Mouse (Mus musculus) myocyte (in vitro differentiated cells): ENCODE data around the gene Rab30. TPM values are rescaled to one million over a fixed set of nuclear protein-coding genes. Genes with fewer than 3 reads are reported as not detected.

Source experiments
- H3K27me3 ChIP-seq: one replicate; pipeline ENCODE4 v1.6.1; 2011; ENCODE audit not compliant: control insufficient read depth, insufficient read depth, insufficient read length
- H3K36me3 ChIP-seq: one replicate; pipeline ENCODE4 v1.6.1; 2011; ENCODE audit not compliant: control insufficient read depth, insufficient read depth
- H3K4me2 ChIP-seq: one replicate; pipeline ENCODE4 v1.6.1; 2011; ENCODE audit warnings: low read depth, control low read depth
- H3K4me3 ChIP-seq: one replicate; pipeline ENCODE4 v1.5.1; 2011; ENCODE audit warnings: mild to moderate bottlenecking, control low read depth, moderate library complexity
- H3K79me2 ChIP-seq: one replicate; pipeline ENCODE4 v1.6.1; 2011; ENCODE audit not compliant: control insufficient read depth, insufficient read depth
- H3ac ChIP-seq: one replicate; pipeline ENCODE4 v1.6.1; 2011; ENCODE audit not compliant: control insufficient read depth, insufficient read length
- CEBPB ChIP-seq: IDR thresholded peaks from 2 replicates; pipeline ENCODE4 v1.6.1; 2011; ENCODE audit warnings: mild to moderate bottlenecking, moderate library complexity; ENCODE audit not compliant: poor library complexity, insufficient read depth, severe bottlenecking
- E2F4 ChIP-seq: IDR thresholded peaks from one replicate; pipeline ENCODE4 v1.6.1; 2011; ENCODE audit warnings: mild to moderate bottlenecking, control low read depth, moderate library complexity; ENCODE audit not compliant: insufficient read depth
- MAX ChIP-seq: IDR thresholded peaks from one replicate; pipeline ENCODE4 v1.6.1; 2011; ENCODE audit warnings: low read depth, mild to moderate bottlenecking, control low read depth
- MYOD1 ChIP-seq, 3 experiments: IDR thresholded peaks; one replicate each; pipeline ENCODE4 v1.6.1; 2011; ENCODE audit warnings: control low read depth in 2 of 3, low read depth in 2 of 3, mild to moderate bottlenecking in 2 of 3, moderate library complexity in 1 of 3; ENCODE audit not compliant: insufficient read length in 2 of 3, control insufficient read depth in 1 of 3
- MYOG ChIP-seq, 3 experiments: IDR thresholded peaks; one replicate each; pipeline ENCODE4 v1.6.1; 2011; ENCODE audit warnings: control low read depth in 2 of 3, low read depth in 2 of 3, mild to moderate bottlenecking in 2 of 3; ENCODE audit not compliant: insufficient read length in 2 of 3, control insufficient read depth in 1 of 3, insufficient read depth in 1 of 3
- POLR2A ChIP-seq: IDR thresholded peaks from one replicate; pipeline ENCODE4 v1.6.1; 2011; ENCODE audit warnings: low read depth, mild to moderate bottlenecking, control low read depth, moderate library complexity; ENCODE audit not compliant: insufficient read length
- POLR2AphosphoS2 ChIP-seq: IDR thresholded peaks from one replicate; pipeline ENCODE4 v1.6.1; 2011; ENCODE audit warnings: low read depth, control low read depth; ENCODE audit not compliant: insufficient read length
- REST ChIP-seq: IDR thresholded peaks from one replicate; pipeline ENCODE4 v1.6.1; 2011; ENCODE audit warnings: mild to moderate bottlenecking, control low read depth, moderate library complexity; ENCODE audit not compliant: insufficient read depth, insufficient read length
- SRF ChIP-seq: IDR thresholded peaks from one replicate; pipeline ENCODE4 v1.6.1; 2011; ENCODE audit warnings: low read depth; ENCODE audit not compliant: control insufficient read depth, insufficient read length
- TCF12 ChIP-seq: IDR thresholded peaks from one replicate; pipeline ENCODE4 v1.6.1; 2011; ENCODE audit warnings: mild to moderate bottlenecking, control low read depth; ENCODE audit not compliant: poor library complexity, insufficient read depth, severe bottlenecking
- TCF3 ChIP-seq: IDR thresholded peaks from one replicate; pipeline ENCODE4 v1.6.1; 2011; ENCODE audit warnings: low read depth, control low read depth; ENCODE audit not compliant: insufficient read length
- USF1 ChIP-seq: IDR thresholded peaks from one replicate; pipeline ENCODE4 v1.6.1; 2011; ENCODE audit warnings: low read depth, mild to moderate bottlenecking, control low read depth, moderate library complexity
- polyA plus RNA-seq: library from polyadenylated mRNA; unstranded; fragments of >200 nt; fragmentation: generic; extraction: Trizol; gene quantifications from one replicate; pipeline ENCODE4 v1.2.1, GENCODE M21; 2012; ENCODE audit warnings: missing spikeins

Rab30 gene
- polyA plus RNA-seq, 1 experiment: 2.7 TPM

DNA sequence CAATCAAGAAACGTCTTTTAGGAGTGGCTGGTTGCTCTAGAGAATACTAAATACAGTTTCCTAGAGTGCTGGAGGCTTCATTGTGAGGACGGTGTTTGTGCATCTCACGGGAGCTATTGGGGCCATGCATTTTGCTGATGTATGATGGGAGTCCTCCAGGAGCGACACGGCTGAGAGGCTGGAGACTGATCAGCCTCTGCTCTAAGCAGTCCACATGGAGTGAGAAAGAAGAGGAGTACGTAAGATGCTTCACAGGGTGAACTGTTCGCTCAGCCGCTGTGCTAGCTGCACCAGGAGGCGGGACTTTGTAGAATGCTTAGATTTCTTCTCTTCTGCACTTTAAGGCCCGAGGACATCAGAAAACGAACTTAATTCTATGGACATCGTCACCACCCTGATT is 34.7 kb upstream of the Rab30 start:
- Histone ChIP-seq H3K27me3 (no peaks in the 10 kb centered on the region), H3K4me2 (no peak overlapping the region), H3ac (no peak overlapping the region), H3K36me3 (no peaks in the 10 kb centered on the region), H3K79me2 (no peaks in the 10 kb centered on the region), H3K4me3 (no peak overlapping the region)
- TF ChIP-seq MYOG (IDR thresholded peaks at IDR 0.05; ENCODE audit: control insufficient read depth in 1 of 3, insufficient read depth in 1 of 3, insufficient read length in 2 of 3, low read depth in 2 of 3) (no peak), MYOD1 (IDR thresholded peaks at IDR 0.05; ENCODE audit: control insufficient read depth in 1 of 3, insufficient read length in 2 of 3, low read depth in 2 of 3) (no peak), POLR2A (no peak)

DNA sequence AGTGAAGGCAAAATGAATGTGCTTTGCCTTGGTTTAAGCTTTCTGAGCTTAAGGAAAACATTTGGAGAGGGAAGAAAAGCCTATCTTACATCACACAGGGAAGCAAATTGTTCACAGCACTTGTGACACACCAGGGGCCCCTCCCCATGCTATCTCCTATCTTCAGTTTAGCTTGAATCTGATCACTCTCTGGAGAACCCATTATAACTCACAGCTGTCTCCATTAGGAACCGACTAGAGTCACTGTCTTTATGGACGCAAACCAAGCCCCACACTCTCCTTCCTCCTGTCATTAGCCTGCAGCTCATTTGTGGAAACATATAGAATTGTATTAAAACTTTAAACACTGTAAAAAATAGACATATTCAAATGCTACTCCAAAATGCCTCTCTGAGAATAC is 31.8 kb upstream of the Rab30 start:
- no peak for TF ChIP-seq SRF
- TF ChIP-seq MYOG (IDR thresholded peaks at IDR 0.05; ENCODE audit: control insufficient read depth in 1 of 3, insufficient read depth in 1 of 3, insufficient read length in 2 of 3, low read depth in 2 of 3): no peak
- TF ChIP-seq E2F4: no peak
- no peak for TF ChIP-seq MAX
- TF ChIP-seq MYOD1 (IDR thresholded peaks at IDR 0.05; ENCODE audit: control insufficient read depth in 1 of 3, insufficient read length in 2 of 3, low read depth in 2 of 3): no peak
- TF ChIP-seq CEBPB: no peak
- TF ChIP-seq USF1: no peak
- TF ChIP-seq TCF3: no peak
- no peak for TF ChIP-seq TCF12
- TF ChIP-seq REST: no peak
- TF ChIP-seq POLR2A: no peak
- no peak for TF ChIP-seq POLR2AphosphoS2
- no peak overlapping the region for H3K4me2 ChIP-seq
- H3K4me3 ChIP-seq: no peak overlapping the region
- H3ac ChIP-seq: no peak overlapping the region
- no peaks in the 10 kb centered on the region for H3K36me3 ChIP-seq
- no peaks in the 10 kb centered on the region for H3K79me2 ChIP-seq
- H3K27me3 ChIP-seq: no peaks in the 10 kb centered on the region

DNA sequence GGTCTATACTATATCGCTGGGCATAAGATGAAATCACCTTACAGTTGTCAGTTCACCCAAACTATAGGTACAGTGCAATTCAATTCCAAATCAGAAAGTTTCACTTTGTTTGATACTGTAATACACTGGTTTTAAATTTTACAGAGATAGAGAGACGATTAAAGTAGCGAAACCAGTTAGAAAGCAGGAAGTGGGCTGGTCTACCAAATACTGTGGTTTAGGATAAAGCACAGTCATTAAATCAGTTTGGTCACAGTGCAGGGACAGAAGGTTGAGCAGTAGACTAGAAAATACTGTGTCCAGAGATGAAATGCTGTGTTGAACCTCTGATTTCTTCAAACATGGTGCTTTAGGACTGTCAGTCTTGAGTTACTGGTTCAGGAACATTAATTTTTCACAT is 29.8 kb upstream of the Rab30 start:
- TF ChIP-seq SRF: no peak
- no peak for TF ChIP-seq REST
- TF ChIP-seq MAX: no peak
- TF ChIP-seq POLR2A: no peak
- TF ChIP-seq TCF12: no peak
- TF ChIP-seq USF1: no peak
- no peak for TF ChIP-seq MYOG (IDR thresholded peaks at IDR 0.05; ENCODE audit: control insufficient read depth in 1 of 3, insufficient read depth in 1 of 3, insufficient read length in 2 of 3, low read depth in 2 of 3)
- TF ChIP-seq TCF3: no peak
- no peak for TF ChIP-seq E2F4
- TF ChIP-seq POLR2AphosphoS2: no peak
- no peak for TF ChIP-seq MYOD1 (IDR thresholded peaks at IDR 0.05; ENCODE audit: control insufficient read depth in 1 of 3, insufficient read length in 2 of 3, low read depth in 2 of 3)
- Histone ChIP-seq H3K4me2 (peak overlapping the region; percentile 13), H3K27me3 (no peaks in the 10 kb centered on the region), H3ac (no peak overlapping the region), H3K4me3 (no peak overlapping the region), H3K79me2 (no peaks in the 10 kb centered on the region), H3K36me3 (no peaks in the 10 kb centered on the region)

DNA sequence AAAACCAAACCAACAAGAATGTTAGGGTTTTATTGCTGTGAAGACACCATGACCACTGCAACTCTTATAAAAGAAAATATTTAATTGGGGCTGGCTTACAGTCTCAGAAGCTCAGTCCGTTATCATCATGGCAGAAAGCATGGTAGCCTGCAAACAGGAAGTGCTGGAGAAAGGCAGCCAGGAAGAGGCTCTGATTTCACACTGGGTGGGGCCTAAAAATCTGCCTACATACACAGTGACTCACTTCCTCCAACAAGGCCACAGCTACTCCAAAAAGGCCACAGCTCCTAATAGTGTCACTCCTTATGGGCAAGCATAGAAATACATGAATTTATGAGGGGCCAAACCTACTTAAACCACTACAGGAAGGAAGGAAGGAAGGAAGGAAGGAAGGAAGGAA is 26.3 kb upstream of the Rab30 start:
- H3K79me2 ChIP-seq: no peaks in the 10 kb centered on the region
- no peaks in the 10 kb centered on the region for H3K27me3 ChIP-seq
- H3K36me3 ChIP-seq: no peaks in the 10 kb centered on the region
- H3K4me3 ChIP-seq: no peak overlapping the region
- TF ChIP-seq E2F4 (no peak), CEBPB (no peak), TCF12 (no peak), POLR2A (no peak), USF1 (no peak)
- H3ac ChIP-seq: no peak overlapping the region
- H3K4me2 ChIP-seq: no peak overlapping the region

DNA sequence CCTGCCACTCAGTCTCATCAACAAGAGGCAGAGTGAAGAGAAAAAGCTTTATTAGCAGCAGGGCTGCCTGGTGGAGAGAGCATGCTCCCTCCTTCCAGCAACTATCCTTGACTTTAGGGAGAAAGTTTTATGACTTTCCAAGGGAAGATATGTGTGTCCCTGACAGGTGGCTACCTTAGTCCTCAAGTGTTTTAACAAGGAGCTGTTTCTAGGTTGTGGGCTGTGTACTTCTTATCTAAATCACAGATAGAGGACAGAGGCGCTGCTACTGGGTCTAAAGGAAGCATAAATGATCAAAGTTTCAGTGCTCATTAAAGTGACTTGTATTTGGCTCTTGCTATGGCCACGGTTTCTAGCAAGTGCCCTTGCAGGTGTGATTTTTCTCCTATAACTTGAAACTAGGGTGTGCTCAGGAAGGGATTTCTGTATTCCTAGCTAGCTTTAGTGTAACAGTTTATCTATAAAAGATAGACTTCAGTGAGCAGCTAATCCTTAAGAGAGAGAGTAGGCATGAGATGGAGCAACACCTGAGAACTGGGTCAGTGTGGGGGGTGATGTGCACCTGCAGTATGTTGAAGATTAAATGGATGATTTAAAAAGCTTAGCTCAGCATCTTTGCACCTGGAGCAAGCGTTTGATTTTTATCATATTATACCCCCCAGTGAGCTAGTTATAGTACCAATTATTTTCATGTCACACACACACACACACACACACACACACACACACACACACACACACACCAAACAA is 21.1 kb upstream of the Rab30 start:
- no peaks in the 10 kb centered on the region for H3K27me3 ChIP-seq
- no peaks in the 10 kb centered on the region for H3K36me3 ChIP-seq
- no peak overlapping the region for H3K4me2 ChIP-seq
- no peaks in the 10 kb centered on the region for H3K79me2 ChIP-seq
- H3ac ChIP-seq: no peak overlapping the region
- TF ChIP-seq POLR2AphosphoS2 (no peak), MYOG (IDR thresholded peaks at IDR 0.05; ENCODE audit: control insufficient read depth in 1 of 3, insufficient read depth in 1 of 3, insufficient read length in 2 of 3, low read depth in 2 of 3) (no peak), SRF (no peak), REST (no peak)
- H3K4me3 ChIP-seq: no peak overlapping the region
